Mouse (Mus musculus): Measurements from ENCODE around the gene Nr1d1. TPM values are rescaled to one million over a fixed set of nuclear protein-coding genes. Genes with fewer than 3 reads are reported as not detected.

Nr1d1 gene
- total RNA-seq, 2 experiments from 2014 or later: 86.6 to 139 TPM

DNA sequence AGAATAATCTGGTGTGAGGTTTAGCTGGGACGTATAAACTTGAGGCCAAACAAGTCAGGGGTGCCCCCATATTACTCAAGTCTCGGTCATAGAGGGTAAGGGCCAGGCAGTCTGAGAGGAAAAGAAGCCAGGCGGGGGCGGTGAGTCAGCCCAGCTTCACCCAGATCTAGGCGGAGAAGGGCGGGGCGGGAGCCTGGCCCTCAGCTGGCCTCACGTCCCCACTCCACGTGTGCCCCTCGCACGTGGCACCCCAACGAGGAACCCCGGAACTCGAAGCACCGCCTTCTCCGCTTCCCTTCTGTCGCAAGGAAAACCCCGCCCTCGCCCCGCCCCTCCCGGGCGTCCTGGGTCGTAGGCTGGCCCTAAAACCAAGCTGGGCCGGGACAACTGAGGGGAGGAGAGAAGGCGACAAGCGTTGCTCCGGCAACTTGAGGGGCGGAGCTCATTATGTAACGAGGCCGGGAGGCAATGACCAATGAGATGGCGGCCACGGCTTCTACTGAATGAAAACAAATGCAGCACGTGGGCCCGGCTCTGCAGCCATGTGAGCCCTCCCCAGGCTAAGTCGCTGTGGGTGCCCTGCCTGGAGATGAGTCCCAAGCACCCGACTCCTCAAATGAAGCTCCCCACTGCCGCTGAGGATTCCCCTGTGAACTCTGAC, 1.4 kb downstream of the Nr1d1 start:
- intact Hi-C loops (cut with DNase I): loop anchor here (2.0 kb wide), 1 partner anchor 13 kb away; no protein-coding TSS in a partner anchor
- peak; percentile 99 to 100 for DNase-seq

DNA sequence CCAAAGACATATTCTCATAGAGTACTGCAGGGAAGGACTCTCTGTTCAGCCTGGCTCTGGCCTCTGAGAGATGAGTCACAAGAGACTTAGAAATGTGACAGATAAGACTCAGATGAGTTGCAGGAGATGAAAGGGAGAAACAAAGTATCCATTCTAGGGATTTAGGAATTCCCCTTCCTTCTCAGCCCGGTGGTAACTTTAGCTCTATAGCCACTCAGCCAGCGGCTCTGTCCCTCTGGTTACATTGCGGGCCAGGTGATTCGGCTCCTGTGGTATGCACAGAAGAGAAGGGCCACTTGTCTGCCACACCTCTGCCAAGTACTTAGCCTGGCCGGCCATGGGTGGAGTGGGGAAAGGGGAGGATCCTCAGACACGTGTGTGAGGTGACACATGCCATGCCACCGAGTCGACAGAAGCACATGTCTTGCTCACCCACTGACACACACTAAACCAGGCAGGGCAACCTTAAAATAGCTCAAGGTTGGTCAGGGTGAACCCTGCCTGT, 2.4 kb downstream of the Nr1d1 start:
- intact Hi-C loops (cut with DNase I): loop anchor here (2.0 kb wide), 1 partner anchor 14 kb away; no protein-coding TSS in a partner anchor
- DNase-seq: peak; percentile 66 to 67

DNA sequence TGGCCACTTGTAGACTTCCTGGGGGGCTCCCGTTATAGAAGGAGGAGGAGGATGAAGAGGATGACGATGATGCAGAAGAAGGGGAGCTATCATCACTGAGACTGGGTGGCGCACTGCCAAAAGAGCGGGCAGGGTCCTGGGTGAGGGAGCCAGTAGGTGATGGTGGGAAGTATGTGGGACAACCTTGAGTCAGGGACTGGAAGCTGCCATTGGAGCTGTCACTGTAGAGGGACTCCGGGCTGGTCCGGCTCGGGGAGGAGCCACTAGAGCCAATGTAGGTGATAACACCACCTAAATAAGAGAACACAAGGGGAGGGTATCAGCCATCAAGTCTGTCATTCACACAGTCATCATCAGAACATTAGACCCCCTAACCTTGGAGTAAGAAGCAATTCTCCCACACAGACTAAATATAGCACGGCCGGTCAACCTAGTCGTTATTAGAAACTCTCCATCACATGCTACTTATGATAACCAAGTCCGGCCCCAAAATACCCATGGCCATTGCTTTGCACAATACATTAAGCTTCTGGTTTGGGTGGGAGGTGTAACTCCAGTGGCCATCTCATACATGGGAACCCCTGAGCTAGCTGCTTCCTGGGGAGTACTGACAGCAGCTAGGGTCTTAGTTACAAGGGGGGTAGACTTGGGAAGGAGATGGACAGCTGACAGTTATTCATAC, 3.1 kb downstream of the Nr1d1 start:
- peak in 1 of 2 experiments; percentile 43 for DNase-seq
- intact Hi-C loops (cut with DNase I): loop anchor here (2.0 kb wide), 1 partner anchor 15 kb away; no protein-coding TSS in a partner anchor

DNA sequence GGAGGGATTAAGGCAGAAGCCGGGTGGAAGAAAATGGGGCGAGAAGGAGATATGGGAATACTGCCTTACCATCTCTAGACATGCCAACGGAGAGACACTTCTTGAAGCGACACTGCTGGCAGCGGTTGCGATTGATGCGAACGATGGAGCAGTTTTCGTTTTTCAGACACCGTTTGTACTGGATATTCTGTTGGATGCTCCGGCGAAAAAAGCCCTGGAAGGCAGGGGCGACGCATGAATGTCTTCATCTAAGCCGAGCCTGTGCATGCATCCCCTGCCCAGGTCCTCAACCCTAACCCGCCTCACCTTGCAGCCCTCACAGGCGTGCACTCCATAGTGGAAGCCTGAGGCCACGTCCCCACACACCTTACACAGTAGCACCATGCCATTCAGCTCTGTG, 4.0 kb downstream of the Nr1d1 start:
- DNase-seq: no peak

DNA sequence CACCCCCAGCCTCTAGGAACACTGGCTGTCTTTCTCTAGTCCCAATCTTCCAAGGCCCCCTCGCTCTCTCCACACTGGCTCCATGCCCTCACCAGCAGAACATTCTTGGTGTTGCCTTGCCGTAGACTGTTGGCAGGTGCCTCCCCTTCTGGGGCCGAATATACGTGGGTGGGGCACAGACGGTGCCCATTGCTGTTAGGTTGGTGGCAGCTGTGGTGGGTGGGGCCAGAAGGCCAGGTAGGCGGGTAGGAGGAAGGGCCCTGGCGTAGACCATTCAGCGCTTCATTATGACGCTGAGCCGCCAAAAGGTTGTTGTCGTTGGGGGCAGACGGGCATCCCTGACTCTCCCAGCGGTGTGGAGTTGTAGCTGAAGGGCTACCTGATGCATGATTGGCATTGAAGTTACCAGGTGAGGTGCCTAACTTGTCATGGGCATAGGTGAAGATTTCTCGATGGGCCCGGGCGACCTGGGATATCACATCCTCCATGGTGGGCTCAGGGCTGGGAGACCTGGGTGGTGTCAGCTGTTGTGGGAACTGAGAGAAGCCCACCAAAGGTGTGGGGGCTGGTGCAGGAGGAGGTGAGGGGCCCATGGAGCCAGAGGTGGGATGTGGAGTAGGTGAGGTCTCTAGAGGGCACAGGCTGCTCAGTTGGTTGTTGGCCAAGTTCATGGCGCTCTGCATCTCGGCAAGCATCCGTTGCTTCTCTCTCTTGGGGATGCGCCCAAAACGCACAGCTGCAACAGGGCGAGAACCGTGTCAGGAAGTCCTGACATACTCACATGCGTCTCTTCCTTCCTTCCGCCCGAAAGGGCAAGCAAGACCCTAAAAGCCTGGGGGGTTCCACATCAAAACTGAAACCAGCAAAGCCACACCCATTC, 4.8 kb downstream of the Nr1d1 start:
- DNase-seq: peak in 1 of 2 experiments; percentile 21

More for the DNA sequence above, 4.0 kb downstream of the Nr1d1 start:
- intact Hi-C loops (cut with DNase I): no loop called here

DNA sequence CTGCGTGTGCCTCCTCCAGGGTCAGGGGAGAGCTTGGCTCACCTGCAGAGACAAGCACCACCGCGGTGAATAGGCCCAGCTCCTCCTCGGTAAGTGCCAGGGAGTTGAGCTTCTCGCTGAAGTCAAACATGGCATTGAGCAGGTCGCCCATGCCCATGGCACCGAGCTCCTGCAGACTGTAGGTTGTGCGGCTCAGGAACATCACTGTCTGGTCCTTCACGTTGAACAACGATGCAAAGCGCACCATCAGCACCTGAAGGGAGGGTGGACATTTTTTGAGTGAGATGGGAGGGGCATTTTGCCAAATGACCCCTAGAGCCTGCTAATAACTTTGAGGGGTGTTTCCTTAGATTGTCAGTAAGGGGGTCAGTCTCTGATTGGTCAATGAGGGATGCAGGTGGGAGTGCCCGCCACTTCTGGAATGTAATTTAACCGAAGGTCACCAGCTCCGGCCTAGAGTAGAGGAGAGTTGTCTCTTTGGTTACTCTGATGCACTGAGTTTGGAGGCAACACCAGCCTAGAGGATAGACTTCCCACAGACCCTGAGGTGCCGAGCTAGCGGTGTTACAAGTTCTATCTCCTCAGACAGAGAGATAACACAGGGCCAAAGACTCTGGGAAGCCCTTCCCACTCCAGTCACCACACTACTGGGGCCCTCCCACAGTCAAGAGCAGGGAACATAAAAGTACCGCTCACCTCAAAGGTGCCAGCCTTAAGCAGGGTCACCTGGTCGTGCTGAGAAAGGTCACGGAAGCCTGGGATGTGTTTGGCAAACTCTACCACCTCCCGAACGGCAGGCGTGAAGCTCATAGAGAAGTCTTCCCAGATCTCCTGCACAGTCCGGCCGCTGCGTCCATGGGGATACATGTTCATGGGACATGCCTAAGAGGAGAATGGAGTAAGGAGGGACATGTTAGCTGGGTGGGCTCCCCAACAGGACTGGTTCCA, 5.9 kb downstream of the Nr1d1 start:
- intact Hi-C loops (cut with DNase I): loop anchor here (10.0 kb wide), 1 partner anchor 54 kb away; no protein-coding TSS in a partner anchor
- no peak for DNase-seq

More for the DNA sequence above, 4.8 kb downstream of the Nr1d1 start:
- intact Hi-C loops (cut with DNase I): no loop called here

DNA sequence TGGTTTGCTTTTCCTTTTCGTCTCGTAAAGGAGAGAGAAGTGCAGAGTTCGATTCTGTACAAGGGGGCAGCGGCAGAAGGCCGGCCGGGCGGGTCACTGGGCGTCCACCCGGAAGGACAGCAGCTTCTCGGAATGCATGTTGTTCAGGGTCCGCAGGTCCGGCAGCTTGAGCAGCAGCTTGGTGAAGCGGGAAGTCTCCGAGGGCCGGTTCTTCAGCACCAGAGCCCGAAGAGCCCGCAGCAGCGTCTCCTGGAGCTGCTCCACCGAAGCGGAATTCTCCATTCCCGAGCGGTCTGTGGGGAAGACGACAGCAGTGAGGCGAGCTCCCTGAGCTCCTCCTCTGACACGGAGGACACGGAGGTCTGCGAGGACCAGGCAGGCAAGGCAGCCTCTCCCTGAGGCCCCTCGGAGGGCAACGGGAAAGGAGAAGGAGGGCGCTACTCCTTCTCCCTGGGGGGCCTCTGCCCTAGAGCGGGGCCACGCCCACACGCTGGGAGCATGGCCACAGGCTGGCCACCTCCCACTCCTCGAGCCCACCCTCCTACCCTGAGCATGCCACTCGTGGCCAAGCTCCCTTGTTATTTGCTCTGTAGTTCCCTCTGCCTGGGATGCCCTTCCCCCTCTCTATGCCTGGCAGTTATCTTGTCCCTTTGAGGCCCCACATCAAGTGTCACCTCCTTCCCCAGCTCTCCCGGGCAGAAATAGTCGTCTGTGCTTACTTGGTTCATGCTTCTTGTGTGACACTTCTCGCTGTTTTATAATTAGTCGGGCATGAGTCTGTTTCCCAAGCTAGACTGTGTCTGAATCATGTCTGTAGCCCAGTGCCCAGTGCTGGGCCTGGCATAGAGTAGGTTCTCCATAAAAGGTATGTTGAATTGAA, 6.8 kb downstream of the Nr1d1 start:
- peak in 1 of 2 experiments; percentile 38 for DNase-seq
- intact Hi-C loops (cut with DNase I): loop anchor here (10.0 kb wide), 1 partner anchor 54 kb away; no protein-coding TSS in a partner anchor

DNA sequence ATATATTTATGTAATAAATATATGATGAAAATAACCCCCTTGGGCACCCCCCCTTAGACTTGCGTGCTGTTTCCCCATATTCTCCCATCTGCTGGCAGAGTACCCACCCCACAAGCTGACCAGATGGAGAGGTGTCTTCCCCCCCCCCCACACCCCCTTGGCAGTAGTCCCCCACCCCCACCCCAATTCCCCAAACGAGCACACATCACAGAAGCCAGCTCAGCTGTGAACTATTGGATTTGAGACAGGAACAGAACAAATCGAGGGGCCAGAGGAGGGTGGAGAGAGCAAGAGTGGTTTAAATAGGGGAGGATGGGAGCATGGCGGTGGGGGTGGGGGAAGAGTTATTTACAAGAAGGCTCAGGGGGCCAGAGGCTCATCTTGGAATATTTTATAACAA, 7.4 kb downstream of the Nr1d1 start:
- intact Hi-C loops (cut with DNase I): loop anchor here (10.0 kb wide), 1 partner anchor 53 kb away; no protein-coding TSS in a partner anchor

DNA sequence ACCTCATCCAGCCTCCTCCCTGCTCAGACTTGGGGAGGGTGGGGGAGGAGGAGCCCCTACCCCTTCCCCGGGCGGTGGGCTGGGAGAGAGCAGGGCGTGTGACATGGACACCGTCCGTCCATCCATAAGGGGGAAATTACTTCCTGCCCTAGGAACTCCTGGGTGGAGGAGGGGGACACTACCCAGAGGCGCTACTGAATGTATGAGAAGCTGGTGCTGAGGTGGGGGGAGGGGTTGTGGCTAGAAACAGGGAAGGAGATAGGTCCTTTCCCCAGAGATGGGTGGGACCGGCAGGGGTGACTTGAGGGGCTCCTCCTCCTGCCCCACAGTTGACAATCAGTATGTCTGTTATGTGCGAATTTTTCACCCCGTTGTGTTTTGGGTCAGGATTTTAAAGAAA, 7.9 kb downstream of the Nr1d1 start:
- intact Hi-C loops (cut with DNase I): loop anchor here (10.0 kb wide), 1 partner anchor 52 kb away; no protein-coding TSS in a partner anchor
- peak in 1 of 2 experiments; percentile 56 for DNase-seq

More for the DNA sequence above, 7.4 kb downstream of the Nr1d1 start:
- DNase-seq: no peak

DNA sequence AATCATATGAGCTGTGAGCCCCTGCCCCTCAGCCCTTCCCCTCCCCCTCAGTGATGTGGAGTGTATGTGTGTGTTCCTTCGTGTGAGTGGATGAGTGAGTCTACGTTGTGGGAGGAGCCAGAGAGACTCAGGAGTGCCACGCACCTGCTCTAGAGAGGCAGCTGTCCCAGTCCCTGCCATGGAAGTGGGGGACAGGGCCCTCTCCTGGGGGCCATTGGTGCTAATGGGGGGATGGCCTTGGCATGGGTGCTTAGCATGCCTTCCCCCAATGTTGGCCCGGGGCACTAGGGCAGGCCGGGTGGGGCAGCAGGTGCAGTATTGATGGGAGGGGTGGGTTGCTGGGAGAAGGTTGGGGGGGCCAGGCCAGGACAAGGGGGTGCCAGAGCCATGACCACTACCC, 8.3 kb downstream of the Nr1d1 start:
- peak in 1 of 2 experiments; percentile 27 for DNase-seq
- intact Hi-C loops (cut with DNase I): loop anchor here (10.0 kb wide), 1 partner anchor 52 kb away; no protein-coding TSS in a partner anchor

DNA sequence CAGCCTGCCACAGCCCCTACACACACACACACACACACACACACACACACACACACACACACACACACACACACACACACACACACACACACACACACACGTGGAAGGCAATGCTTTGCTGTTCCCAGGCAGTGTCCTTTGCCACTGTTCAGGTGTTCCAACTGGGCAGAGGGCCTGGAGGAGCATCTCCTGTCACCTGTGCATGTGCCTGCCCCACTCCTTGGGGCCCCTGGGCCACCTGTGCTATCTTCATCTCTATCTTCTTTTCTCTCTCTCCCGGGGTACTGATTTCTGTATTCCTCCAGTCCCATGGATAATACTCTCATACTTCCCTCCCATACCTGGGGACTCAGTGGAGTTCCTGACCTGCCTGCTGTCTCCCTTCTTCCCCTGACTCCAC, 8.8 kb downstream of the Nr1d1 start:
- no peak for DNase-seq
- intact Hi-C loops (cut with DNase I): loop anchor here (10.0 kb wide), 1 partner anchor 52 kb away; no protein-coding TSS in a partner anchor

DNA sequence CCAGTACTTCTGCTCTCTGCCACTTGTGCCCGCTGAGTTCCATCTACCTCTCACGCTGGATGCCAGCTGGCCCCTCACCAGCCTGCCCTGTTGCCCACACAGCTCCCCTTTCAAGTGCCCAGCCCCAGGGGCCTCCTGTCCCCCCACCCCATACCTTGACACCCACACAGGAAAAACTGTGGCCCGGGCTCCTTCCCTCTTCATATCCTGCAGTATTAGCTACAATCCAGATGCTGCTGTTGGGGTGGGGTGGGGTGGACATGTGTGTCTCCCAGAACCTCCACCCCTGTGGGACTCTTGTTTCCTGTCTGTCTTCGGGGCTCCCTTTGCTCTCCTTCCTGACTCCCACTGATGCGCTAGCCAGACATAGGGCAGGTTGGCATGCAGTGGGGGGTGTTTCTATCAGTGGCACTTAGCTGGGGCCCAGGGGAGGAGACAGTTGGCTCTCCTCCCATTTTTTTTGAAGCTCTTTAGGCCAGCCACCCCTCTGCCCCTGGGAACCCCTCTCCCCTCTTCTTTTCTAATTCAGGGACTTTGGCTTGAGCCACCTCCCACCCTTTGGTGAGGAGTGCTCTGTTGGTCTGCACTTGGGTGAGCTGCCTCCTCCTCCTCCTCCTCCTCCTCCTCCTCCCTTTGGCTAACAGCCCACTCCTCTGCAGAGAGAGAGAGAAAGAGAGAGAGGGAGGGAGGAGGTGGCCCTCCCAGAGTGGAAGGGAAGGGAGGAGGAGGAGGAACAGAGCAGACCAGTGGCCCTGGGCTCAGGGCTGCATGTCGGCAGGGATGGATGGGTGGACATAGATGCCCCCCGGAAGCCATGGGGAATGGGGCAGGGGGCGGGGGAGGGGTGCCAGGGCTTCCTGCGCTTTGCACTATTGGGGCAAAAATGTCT, 9.5 kb downstream of the Nr1d1 start:
- DNase-seq: peak in 1 of 2 experiments; percentile 41
- intact Hi-C loops (cut with DNase I): loop anchor here (10.0 kb wide), 1 partner anchor 51 kb away; no protein-coding TSS in a partner anchor

DNA sequence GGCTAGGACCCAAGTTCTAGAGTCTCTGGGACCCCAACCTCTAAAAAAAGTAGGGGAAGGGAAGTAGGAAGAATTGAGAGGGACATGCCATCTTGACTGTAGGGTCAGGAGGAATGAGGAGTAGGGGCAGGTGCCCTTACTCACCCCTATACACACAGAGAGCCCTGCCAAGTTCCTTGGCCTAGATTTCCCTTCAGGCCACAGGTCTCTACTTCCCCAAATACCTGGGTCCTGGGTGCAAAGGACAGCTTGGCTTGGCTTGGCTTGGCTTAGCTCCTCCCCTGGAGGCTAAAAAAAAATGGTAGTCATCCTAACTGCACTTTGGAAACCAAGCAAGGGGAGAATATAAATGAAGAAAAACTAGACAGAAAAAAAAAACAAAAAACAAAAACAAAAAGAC, 10.4 kb downstream of the Nr1d1 start:
- intact Hi-C loops (cut with DNase I): loop anchor here (10.0 kb wide), 1 partner anchor 50 kb away; no protein-coding TSS in a partner anchor
- no peak for DNase-seq

DNA sequence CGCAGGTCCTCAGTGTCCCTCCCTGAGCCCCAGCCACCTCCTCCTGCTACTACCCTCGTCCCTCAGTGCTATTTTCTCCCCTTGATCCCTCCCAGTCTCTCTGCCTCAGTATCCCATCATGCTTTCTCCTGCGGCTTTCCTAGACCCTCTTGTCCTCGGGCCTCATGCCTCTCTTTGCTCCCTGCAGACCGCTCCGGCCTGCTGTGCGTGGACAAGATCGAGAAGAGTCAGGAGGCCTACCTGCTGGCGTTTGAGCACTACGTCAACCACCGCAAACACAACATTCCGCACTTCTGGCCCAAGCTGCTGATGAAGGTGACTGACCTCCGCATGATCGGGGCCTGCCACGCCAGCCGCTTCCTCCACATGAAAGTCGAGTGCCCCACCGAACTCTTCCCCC, 11.0 kb downstream of the Nr1d1 start:
- intact Hi-C loops (cut with DNase I): loop anchor here (10.0 kb wide), 1 partner anchor 49 kb away; no protein-coding TSS in a partner anchor
- peak in 1 of 2 experiments; percentile 16 for DNase-seq

DNA sequence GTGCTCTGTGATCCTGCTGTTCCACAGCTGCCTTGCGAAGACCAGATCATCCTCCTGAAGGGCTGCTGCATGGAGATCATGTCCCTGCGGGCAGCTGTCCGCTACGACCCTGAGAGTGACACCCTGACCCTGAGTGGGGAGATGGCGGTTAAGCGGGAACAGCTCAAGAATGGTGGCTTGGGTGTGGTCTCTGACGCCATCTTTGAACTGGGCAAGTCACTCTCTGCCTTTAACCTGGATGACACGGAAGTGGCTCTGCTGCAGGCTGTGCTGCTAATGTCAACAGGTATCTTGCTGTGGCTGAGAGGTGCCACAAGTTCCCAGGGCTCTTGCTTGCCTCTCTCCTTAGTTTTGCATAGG, 11.7 kb downstream of the Nr1d1 start:
- intact Hi-C loops (cut with DNase I): loop anchor here (10.0 kb wide), 1 partner anchor 49 kb away; no protein-coding TSS in a partner anchor
- DNase-seq: peak in 1 of 2 experiments; percentile 17

DNA sequence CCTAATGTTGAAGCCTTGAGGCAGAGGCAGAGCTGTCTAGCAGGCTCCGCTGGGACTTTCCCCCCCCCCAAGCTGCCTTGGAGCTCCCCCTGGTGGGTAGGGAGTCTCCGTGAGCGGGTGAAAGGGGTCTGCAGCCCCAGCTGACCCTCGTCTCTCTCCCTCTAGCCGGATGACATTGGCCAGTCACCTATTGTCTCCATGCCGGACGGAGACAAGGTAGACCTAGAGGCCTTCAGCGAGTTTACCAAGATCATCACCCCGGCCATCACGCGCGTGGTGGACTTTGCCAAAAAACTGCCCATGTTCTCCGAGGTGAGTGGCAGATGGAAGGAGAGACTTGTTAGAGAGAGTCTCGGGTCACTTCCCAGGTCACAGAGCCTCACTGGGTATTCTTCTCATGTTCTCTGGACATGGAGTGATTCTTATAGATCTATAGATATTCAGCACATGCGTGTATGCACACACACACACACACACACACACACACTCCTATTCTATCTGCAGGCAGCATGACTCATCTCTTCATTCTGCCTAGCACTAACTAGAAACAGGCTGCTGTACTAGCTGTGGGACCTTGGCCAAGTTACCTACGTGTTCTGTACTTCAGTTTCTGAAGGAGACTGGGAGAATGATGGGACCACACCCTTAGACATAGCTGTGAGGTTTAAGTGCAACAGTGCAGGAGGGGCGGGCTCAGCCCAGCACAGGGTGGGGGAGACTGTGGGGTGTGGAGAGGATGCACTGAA, 12.2 kb downstream of the Nr1d1 start:
- intact Hi-C loops (cut with DNase I): loop anchor here (10.0 kb wide), 1 partner anchor 48 kb away; no protein-coding TSS in a partner anchor
- peak in 1 of 2 experiments; percentile 20 for DNase-seq

All from gastrocnemius, postnatal 36 days (tissue).